Mouse (Mus musculus) stomach, embryonic 15.5 days (tissue): ENCODE measurements around the gene Pmch. TPM values are rescaled to one million over a fixed set of nuclear protein-coding genes. Genes with fewer than 3 reads are reported as not detected.

ENCODE experiments used
- ATAC-seq: fragments of 200-750 bp; cut with Nextera tagmentation; 2 replicates; pipeline ENCODE4 v1.8.0; 2017; ENCODE audit warnings: low read depth, moderate number of reproducible peaks, moderate TSS enrichment; ENCODE audit not compliant: insufficient read depth, low FRiP score
- H3K27ac ChIP-seq: fragments of 300-500 bp; sonication (generic); 2 replicates; pipeline ENCODE4 v1.5.1; 2015; ENCODE audit warnings: mild to moderate bottlenecking, inconsistent platforms
- H3K27me3 ChIP-seq: fragments of 300-500 bp; sonication (generic); replicated peaks from 2 replicates; pipeline ENCODE4 v1.6.1; 2015; ENCODE audit warnings: inconsistent platforms
- H3K36me3 ChIP-seq: fragments of 300-500 bp; sonication (generic); 2 replicates; pipeline ENCODE4 v1.6.1; 2015; ENCODE audit warnings: inconsistent platforms
- H3K4me1 ChIP-seq: fragments of 300-500 bp; sonication (generic); 2 replicates; pipeline ENCODE4 v1.6.1; 2015; ENCODE audit warnings: inconsistent platforms
- H3K4me2 ChIP-seq: fragments of 300-500 bp; sonication (generic); 2 replicates; pipeline ENCODE4 v1.6.1; 2015; ENCODE audit warnings: mild to moderate bottlenecking, inconsistent platforms
- H3K4me3 ChIP-seq: fragments of 300-500 bp; sonication (generic); replicated peaks from 2 replicates; pipeline ENCODE4 v1.5.1; 2015; ENCODE audit warnings: inconsistent platforms
- H3K9ac ChIP-seq: fragments of 300-500 bp; sonication (generic); 2 replicates; pipeline ENCODE4 v1.6.1; 2015; ENCODE audit warnings: inconsistent platforms
- H3K9me3 ChIP-seq: fragments of 300-500 bp; sonication (generic); 2 replicates; pipeline ENCODE4 v1.6.1; 2016; ENCODE audit warnings: inconsistent platforms
- WGBS: fragments of 180-500 bp; shearing (Covaris S2); methylation state at CpG from one replicate; pipeline ENCODE4 v1.1.7; 2015; 5-methylcytosine and 5-hydroxymethylcytosine counted together
- polyA plus RNA-seq: library from polyadenylated mRNA; unstranded; fragments of >200 nt; fragmentation: Nextera tagmentation; extraction: Ambion mirVana; gene quantifications from 2 replicates; pipeline ENCODE4 v1.2.1, GENCODE M21; 2015

Gene Pmch
- polyA plus RNA-seq, result 0.43 and 0.67 TPM in 2 replicates

- Histone ChIP-seq H3K4me3 (no peak within 1 kb of the TSS), H3K27me3 (no peaks in the 10 kb centered on the region), H3K27ac (no peak within 1 kb of the TSS), H3K9me3 (no peaks in the 10 kb centered on the region), H3K9ac (no peak within 1 kb of the TSS), H3K36me3 (0 out of 2 replicates have a peak, but pooled peaks cover 3% of the 10 kb centered on the region), H3K4me1 (no peaks in the 10 kb centered on the region), H3K4me2 (no peak within 1 kb of the TSS)
- 70% methylated on average over 5 of the region's 5 CpGs for WGBS
- ATAC-seq, result no peak
These were observed at the start of gene Pmch for GRCm38 (mm10) chr10:88090772-88091171. Gene Pmch, plus strand, starts transcription at chr10:88091072.

DNA sequence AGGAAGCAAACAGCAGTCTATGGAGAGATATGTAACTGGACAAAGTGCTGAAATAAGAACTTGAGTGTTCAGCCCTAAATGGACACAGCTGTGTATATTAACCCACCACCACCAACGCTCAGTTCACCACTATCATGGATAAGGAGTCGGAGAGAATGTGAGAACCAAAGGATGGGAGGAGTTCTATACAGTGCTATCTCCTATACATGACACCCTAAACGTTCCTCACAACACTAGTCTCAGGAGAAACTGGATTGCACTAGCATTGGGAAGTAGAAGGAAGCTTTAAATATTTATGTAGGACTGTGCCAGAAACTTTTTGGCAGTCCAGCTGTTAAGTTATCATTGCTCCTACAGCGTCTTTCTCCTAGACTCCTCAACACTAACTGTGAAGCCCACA is 46.6 kb upstream of the Pmch start:
- H3K27ac ChIP-seq, result no peak overlapping the region
- H3K4me3 ChIP-seq, result no peak overlapping the region
- no peaks in the 10 kb centered on the region for H3K4me1 ChIP-seq
- H3K9ac ChIP-seq, result no peak overlapping the region
- H3K9me3 ChIP-seq, result no peaks in the 10 kb centered on the region
- peak; percentile 31; the same call in 1 of the 2 replicates for ATAC-seq
- WGBS, result 68% methylated on average over 4 of the region's 4 CpGs
- no peaks in the 10 kb centered on the region for H3K36me3 ChIP-seq
- H3K27me3 ChIP-seq, result no peaks in the 10 kb centered on the region
- no peak overlapping the region for H3K4me2 ChIP-seq

DNA sequence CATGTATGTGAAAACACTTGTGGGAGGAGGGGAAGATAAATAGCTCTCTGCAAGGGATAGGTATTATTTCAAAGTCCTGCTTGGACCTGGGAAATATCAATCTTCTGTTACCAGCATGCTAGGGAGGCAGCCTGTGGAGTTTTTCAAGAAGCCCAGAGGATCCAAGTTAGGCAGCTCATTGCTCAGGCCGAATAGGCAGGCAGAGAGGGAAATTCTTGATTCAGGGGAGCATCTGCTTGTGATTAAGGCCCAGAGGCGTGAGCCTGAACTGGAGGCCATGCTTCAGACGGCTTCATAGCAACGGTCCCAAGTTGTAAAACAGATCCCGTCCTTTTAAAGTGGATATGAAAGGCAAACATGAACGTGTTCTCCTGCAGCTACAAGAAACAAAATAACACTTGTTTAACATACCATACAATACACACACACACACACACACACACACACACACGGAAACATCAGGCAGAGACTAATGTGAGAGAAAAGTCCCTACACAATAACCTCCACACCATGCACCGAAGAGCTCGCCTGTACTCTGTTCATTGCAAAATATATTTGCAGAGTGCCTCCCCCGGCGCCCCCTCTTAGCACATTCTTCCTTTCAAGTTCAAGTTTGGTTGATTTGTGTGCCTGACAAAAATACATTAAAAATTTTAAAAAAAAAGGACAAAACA is 44.6 kb upstream of the Pmch start:
- no peak overlapping the region for H3K4me3 ChIP-seq
- 56% methylated on average over 11 of the region's 11 CpGs for WGBS
- no peak for ATAC-seq
- no peak overlapping the region for H3K9ac ChIP-seq
- H3K4me1 ChIP-seq, result no peaks in the 10 kb centered on the region
- no peak overlapping the region for H3K27ac ChIP-seq
- no peaks in the 10 kb centered on the region for H3K36me3 ChIP-seq
- no peaks in the 10 kb centered on the region for H3K27me3 ChIP-seq
- H3K9me3 ChIP-seq, result no peaks in the 10 kb centered on the region
- H3K4me2 ChIP-seq, result no peak overlapping the region

- ATAC-seq, result no peak
- no peaks in the 10 kb centered on the region for H3K4me1 ChIP-seq
- no peak overlapping the region for H3K4me3 ChIP-seq
- H3K9ac ChIP-seq, result no peak overlapping the region
- no peaks in the 10 kb centered on the region for H3K27me3 ChIP-seq
- no peaks in the 10 kb centered on the region for H3K36me3 ChIP-seq
- H3K27ac ChIP-seq, result no peak overlapping the region; the same call in 1 of the 2 replicates
- no peak overlapping the region for H3K4me2 ChIP-seq
- no peaks in the 10 kb centered on the region for H3K9me3 ChIP-seq
- WGBS, result 57% methylated on average over 14 of the region's 14 CpGs
These were observed 36.5 kb upstream of the Pmch start for GRCm38 (mm10) chr10:88054233-88054985.

DNA sequence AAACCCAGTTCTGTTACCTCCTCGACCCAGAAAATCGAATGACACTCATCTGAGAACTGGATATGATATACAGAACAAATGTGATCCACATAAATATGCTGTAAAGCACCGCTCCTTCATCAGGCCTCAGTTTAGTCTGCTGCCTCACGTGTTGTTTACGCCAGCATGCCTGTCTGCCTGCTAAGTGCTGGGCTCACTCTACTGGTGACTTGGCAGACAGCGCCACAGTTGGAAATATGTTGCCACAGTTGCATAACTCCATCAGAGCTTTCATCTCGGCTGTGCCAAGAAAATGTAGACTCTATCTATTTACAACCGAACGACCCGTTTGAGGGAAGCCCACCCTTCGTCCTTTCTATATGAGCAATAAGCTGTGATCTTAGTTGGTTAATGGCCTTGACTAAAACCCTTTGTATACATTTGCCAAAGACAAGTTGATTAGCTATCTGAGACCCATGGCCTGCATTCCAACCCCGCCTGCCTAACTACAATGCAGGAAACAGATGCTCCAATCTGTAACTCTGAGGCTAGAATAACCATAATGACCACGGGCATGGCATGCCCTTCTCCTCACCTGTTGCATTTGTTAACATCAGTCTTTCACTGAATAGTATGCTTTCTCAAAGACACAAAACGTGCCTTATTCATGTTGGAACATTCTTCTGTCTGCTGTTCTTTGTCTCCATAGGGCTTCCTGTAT is 33.8 kb upstream of the Pmch start:
- Histone ChIP-seq H3K27ac (no peak overlapping the region), H3K36me3 (no peaks in the 10 kb centered on the region), H3K9ac (no peak overlapping the region), H3K4me2 (no peak overlapping the region), H3K4me3 (no peak overlapping the region), H3K9me3 (no peaks in the 10 kb centered on the region), H3K27me3 (no peaks in the 10 kb centered on the region), H3K4me1 (no peaks in the 10 kb centered on the region)
- ATAC-seq, result peak; percentile 18; the same call in 1 of the 2 replicates
- WGBS, result 42% methylated on average over 14 of the region's 14 CpGs

- no peaks in the 10 kb centered on the region for H3K9me3 ChIP-seq
- H3K9ac ChIP-seq, result no peak overlapping the region
- H3K27me3 ChIP-seq, result no peaks in the 10 kb centered on the region
- H3K27ac ChIP-seq, result no peak overlapping the region
- no peaks in the 10 kb centered on the region for H3K4me1 ChIP-seq
- 86% methylated on average over 4 of the region's 4 CpGs for WGBS
- no peak overlapping the region for H3K4me2 ChIP-seq
- no peaks in the 10 kb centered on the region for H3K36me3 ChIP-seq
- no peak overlapping the region for H3K4me3 ChIP-seq
- ATAC-seq, result no peak
These were observed 27.4 kb upstream of the Pmch start for GRCm38 (mm10) chr10:88063436-88063835.

DNA sequence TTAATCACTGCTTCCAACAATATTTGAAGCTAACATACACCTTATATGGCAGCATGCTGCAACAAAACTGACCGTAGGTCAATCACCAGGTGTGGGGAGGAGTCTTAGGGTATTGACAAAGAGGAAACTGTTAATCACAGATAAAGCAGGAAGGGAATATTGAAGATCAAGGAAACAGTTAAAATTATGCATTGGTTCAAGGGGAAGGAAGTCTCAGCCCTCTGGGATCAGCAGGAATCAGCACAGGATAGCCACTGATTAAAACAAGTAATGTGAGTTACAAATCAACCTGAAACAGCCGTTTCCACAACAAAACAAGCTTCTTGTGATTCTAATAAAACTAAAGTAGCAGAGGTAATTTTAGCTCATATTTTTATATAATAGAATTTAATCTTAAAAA is 26.0 kb upstream of the Pmch start:
- H3K4me3 ChIP-seq, result no peak overlapping the region
- H3K9me3 ChIP-seq, result no peaks in the 10 kb centered on the region
- H3K27ac ChIP-seq, result no peak overlapping the region
- no peaks in the 10 kb centered on the region for H3K27me3 ChIP-seq
- H3K4me2 ChIP-seq, result no peak overlapping the region
- WGBS, result 62% methylated on average over 2 of the region's 2 CpGs
- no peaks in the 10 kb centered on the region for H3K4me1 ChIP-seq
- H3K36me3 ChIP-seq, result no peaks in the 10 kb centered on the region
- no peak overlapping the region for H3K9ac ChIP-seq
- no peak for ATAC-seq

- WGBS, result 71% methylated on average over 3 of the region's 3 CpGs
- no peaks in the 10 kb centered on the region for H3K36me3 ChIP-seq
- no peak for ATAC-seq
- no peaks in the 10 kb centered on the region for H3K27me3 ChIP-seq
- no peaks in the 10 kb centered on the region for H3K9me3 ChIP-seq
- H3K9ac ChIP-seq, result no peak overlapping the region
- no peaks in the 10 kb centered on the region for H3K4me1 ChIP-seq
- H3K4me2 ChIP-seq, result no peak overlapping the region
- H3K27ac ChIP-seq, result no peak overlapping the region
- H3K4me3 ChIP-seq, result no peak overlapping the region
These were observed 23.5 kb upstream of the Pmch start for GRCm38 (mm10) chr10:88067377-88067776.

GRCm38 (mm10) chr10:88106169-88106568 is 15.3 kb downstream of the Pmch start:
- Histone ChIP-seq H3K9me3 (no peaks in the 10 kb centered on the region), H3K36me3 (no peaks in the 10 kb centered on the region), H3K27ac (no peak overlapping the region), H3K4me2 (no peak overlapping the region), H3K4me3 (no peak overlapping the region), H3K4me1 (no peaks in the 10 kb centered on the region), H3K9ac (no peak overlapping the region), H3K27me3 (no peaks in the 10 kb centered on the region)
- 92% methylated on average over 2 of the region's 2 CpGs for WGBS
- no peak for ATAC-seq

- WGBS, result 88% methylated on average over 2 of the region's 2 CpGs
- ATAC-seq, result no peak
These were observed 22.4 kb downstream of the Pmch start for GRCm38 (mm10) chr10:88113290-88113689.

DNA sequence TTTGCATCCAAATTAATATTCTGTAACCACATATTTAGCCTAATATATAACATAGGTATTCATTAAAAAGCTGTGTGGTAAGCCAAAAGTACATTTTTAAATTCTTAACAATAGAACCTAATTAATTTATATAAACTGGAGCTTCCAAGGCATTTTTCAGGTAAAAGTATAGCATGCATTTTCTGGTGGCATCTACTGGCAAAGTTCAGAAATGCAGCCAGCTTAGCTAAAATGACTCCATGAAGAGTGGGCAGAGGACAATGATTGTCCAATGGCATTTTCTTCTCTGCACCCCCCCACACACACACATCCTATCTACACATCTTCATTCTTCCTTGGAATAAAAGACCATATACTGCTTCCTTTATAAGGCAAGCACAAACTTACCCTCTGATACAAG is 28.8 kb downstream of the Pmch start:
- H3K9me3 ChIP-seq, result no peaks in the 10 kb centered on the region
- no peaks in the 10 kb centered on the region for H3K27me3 ChIP-seq
- H3K27ac ChIP-seq, result no peak overlapping the region
- ATAC-seq, result no peak
- H3K4me2 ChIP-seq, result no peak overlapping the region
- H3K36me3 ChIP-seq, result no peaks in the 10 kb centered on the region
- no peak overlapping the region for H3K9ac ChIP-seq
- no peak overlapping the region for H3K4me3 ChIP-seq
- no peaks in the 10 kb centered on the region for H3K4me1 ChIP-seq

More at GRCm38 (mm10) chr10:88113290-88113689, 22.4 kb downstream of the Pmch start:
- peaks cover 3% of the 10 kb centered on the region; the same call in 1 of the 2 replicates for H3K36me3 ChIP-seq
- no peak overlapping the region for H3K4me2 ChIP-seq
- no peaks in the 10 kb centered on the region for H3K4me1 ChIP-seq
- H3K9ac ChIP-seq, result no peak overlapping the region
- no peak overlapping the region for H3K27ac ChIP-seq
- H3K4me3 ChIP-seq, result no peak overlapping the region
- no peaks in the 10 kb centered on the region for H3K27me3 ChIP-seq
- no peaks in the 10 kb centered on the region for H3K9me3 ChIP-seq

DNA sequence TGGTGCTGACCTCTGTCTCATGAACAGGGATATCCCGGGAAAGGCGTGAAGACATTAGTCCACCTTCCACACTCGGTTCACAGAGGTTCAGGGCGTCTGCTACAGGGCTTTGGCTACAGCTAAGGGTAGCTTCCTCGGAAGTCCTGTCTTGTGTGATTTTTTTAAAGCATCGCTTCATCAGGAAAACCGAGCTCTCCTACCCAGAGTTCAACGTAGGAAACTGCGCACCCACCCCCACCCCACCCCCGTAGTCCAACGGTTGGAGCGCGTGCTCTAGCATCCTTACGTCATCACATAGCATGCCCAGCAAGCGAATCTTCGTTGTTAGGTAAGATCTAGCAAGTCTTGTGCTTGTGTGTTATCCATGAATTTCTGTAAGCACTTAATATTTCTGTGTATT is 44.8 kb downstream of the Pmch start:
- H3K4me3 ChIP-seq, result no peak overlapping the region
- WGBS, result 96% methylated on average over 16 of the region's 16 CpGs
- H3K4me1 ChIP-seq, result no peaks in the 10 kb centered on the region
- no peak overlapping the region for H3K9ac ChIP-seq
- H3K4me2 ChIP-seq, result no peak overlapping the region
- no peaks in the 10 kb centered on the region for H3K9me3 ChIP-seq
- H3K27me3 ChIP-seq, result no peaks in the 10 kb centered on the region
- no peak for ATAC-seq
- H3K27ac ChIP-seq, result no peak overlapping the region
- 0 out of 2 replicates have a peak, but pooled peaks cover 3% of the 10 kb centered on the region for H3K36me3 ChIP-seq
